Mouse (Mus musculus): ENCODE measurements around the gene Ep300.
A peak's percentile ranks its signal among the peaks of the same experiment; 100 is the strongest.

Gene Ep300

DNA sequence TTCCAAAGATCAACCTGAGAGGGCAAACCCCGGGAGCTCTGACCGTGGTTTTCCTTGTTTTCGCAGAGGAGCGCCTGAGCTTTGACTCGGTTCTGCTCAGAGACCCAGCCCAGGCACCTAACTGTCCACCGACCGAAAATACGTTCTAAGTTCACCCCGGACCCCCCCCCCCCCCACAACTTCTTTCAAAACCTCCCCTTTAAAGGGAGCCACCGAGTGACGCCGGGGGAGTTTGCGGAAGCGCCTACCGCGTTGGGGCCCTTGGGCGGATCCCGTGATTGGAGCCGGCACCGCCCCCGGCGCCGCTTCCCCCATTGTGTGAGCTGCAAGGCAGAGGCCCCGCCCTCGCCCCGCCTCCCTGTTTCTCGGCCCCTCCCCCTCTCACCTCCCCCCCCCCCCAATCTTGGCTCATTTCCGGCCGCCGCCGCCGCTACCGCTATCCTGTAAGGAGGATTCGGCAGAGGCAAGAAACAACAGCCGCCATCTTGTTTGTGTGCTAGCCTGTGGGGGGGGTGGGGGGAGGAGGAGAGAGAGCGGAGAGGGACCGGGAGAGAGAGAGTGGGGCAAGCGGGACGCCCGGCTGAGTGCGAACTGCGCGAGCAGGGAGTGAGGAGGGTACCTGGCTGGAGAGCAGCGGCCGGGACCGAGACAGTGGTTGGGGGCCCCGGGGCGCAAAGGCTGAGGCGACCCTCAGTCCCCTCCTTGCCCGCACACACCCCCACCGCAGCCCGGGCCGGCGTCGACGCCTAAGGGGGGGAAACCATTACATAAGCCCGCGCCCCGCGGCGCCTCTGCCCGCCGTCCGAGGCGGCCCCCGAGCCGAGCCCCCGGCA, at the start of gene Ep300:
Gene Ep300, plus strand, starts transcription at position 439 of the 833 bp plus-strand sequence.
- DNase-seq (ENCODE audit: low spot score in 2 of 2), result peak; percentile 96 to 97

- DNase-seq (ENCODE audit: low spot score in 2 of 2), result peak; percentile 53 to 68
Measured at GRCm38 (mm10) chr15:81535881-81536351, 49.2 kb upstream of the Ep300 start.

DNA sequence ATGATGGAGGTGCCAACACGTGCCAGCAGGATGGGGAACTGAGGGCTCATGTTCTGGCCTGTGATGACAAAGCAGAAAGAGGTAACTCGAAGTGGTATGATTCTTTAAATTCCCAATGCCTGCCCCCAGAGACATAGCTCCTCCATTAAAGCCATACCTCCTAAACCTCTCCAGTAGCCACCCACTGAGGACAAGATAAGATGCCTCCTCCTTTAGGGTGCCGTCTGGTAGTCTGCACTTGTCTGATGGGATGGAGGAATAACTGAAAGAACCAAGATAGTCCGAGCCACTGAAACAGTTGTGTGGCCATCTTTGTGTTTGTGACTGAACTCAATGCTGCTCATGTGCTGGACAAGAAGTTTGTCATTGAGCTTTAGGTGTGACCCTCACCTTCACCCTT, 47.0 kb upstream of the Ep300 start:
- DNase-seq (ENCODE audit: low spot score in 2 of 2), result no peak

DNA sequence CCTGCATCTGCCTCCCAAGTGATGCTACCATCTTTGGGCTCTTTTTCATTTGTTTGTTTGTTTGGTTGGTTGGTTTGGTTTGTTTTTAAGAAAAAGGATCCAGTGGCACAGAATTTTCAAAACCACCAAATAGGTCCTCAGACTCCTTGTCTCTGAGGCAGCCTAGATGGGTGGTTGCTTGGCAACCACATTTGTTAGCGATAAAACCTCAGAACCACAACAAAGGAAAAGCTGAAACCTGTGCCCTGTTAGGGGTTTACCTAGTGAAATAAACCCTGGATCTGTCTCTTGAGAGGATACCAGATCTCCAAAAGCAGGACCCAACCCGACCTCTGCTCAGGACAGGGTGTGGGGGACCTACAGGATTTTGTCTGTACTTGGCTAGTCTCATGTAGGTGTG, 45.6 kb upstream of the Ep300 start:
- DNase-seq (ENCODE audit: low spot score in 2 of 2), result no peak

DNA sequence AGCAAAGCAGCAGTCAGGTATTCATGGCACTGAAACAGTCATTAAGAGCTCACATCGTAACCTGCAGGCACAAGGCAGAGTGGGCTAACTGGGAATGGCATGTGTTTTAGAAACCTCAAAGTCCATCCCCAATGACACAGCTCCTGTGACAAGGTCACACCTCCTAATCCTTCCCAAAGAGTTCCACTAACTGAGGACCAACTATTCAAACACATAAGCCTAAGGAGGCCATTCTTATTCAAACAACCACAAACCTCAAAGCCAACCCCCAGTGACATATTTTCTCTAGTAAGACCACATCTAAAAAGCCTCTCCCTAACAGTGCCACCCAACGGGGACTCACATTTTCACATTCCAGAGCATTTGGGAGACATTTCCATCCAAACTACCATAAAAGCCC, 40.2 kb upstream of the Ep300 start:
- no peak for DNase-seq (ENCODE audit: low spot score in 2 of 2)

DNA sequence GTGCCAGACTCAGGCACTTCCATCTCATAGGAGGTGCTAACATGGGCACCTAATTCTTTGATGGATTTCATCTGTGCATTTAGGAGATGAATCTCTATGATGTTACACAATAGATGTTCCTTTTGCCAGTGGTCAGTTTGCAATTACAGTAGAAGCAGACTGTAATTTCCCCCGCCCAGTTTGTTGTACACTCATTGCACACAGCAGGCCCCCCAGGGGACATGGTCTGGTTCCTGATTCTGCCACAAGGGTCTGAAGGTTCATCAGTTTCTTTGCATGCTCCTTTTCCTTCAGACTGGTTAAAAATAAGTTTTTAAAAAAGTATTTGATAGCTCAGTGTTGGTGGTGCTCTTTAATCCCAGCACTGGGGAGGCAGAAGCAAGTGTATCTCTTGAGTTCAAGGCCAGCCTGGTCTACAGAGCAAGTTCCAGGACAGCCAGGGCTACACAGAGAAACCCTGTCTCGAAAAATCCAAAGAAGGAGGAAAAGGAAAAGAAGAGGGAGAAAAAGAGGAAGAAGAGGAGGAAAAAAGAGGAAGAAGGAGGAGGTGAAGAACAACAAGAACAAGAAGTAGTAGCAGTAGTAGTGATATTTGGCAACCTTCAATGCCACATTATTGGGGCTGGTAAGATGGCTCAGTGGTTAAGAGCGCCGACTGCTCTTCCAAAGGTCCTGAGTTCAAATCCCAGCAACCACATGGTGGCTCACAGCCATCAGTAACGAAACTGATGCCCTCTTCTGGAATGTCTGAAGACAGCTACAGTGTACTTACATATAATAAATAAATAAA, 39.6 kb upstream of the Ep300 start:
- DNase-seq (ENCODE audit: low spot score in 2 of 2), result no peak

DNA sequence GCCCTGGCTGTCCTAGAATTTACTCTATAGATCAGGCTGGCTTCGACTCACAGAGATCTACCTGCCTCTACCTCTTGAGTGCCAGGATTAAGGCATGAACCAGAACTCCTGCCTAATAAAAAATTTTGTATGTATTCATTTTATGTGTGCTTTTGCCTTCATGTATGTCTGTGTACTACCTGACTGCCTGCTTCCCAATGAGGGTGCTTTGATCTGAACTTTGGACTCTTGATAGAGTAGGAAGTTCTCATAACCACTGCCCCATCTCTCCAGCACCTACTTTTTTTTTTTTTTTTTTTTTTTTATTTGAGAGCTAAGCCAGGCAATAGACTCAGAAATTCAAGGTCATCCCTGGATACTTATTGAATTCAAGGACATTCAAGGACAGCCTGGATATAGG, 31.7 kb upstream of the Ep300 start:
- no peak for DNase-seq (ENCODE audit: low spot score in 2 of 2)

DNA sequence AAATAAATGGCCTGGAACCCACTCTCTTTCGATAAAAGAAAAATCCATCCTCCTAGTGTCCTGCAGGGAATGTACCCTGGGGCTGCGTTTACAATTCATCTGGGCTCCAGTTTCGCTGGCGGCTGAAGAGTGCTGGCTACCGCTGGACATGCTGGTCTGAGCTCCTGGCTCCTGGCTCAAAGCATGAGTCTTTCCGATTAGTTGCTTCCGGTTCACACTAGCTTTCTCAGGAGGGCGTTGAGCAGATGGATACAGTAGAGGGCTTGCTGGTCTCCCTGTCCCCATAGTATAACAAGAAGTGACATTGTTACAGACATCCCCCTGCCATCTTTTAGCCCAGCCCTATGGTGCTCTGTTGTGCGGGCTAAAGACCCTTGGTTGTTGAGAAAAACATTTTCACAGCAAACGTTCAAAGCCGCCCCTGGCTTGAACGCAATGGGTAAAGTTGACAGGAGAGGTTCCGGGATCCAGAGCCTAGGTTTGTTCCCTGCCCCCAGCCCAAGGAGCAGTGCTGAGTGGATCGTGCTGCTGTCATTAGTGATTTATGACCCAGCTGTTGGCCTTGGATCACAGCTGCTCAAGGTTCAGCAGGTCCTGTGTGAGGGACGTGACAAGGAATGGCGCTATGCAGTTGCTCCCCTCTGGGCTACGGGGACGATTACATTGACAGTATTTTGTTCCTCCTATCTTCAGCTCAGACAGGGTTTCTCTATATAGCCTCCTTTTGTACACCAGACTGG, 30.4 kb upstream of the Ep300 start:
- no peak for DNase-seq (ENCODE audit: low spot score in 2 of 2)

DNA sequence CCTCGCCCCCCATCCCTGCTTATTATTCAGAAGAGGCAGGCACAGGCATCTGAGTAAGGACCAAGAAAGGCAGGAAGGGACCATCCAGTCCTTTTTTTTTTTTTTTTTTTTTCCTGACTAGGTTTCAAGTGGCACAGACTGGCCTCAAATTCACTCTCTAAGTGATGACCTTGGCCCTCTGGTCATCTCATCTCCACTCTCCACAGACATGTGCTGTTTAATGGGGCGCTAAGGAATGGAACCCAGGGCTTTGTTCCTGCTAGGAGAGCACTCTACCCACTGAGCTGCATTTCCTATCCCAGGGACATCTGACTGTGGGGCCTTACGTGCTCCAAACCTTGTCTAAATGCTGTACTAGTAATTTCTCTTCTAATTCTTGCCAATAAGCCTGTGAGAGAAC, 29.2 kb upstream of the Ep300 start:
- no peak for DNase-seq (ENCODE audit: low spot score in 2 of 2)

DNA sequence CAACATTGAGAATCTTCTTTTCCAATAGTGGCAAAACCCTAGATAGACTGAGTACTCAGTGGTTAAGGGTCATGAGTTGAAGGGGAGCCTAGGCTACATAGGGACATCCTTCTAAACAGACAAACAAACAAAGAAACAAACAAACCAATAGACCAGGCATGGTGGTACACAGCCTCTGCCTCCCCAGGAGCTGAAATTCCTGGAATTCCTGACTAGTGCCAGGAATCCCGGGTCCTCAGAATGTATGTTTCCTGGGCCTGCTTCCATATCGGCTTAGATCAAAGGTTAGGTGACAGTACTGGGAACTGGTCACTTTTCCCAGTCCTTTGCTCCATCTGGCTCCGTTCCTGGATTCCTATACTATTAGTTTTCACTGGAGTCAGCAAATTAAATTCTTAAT, 23.6 kb upstream of the Ep300 start:
- DNase-seq (ENCODE audit: low spot score in 2 of 2), result no peak

DNA sequence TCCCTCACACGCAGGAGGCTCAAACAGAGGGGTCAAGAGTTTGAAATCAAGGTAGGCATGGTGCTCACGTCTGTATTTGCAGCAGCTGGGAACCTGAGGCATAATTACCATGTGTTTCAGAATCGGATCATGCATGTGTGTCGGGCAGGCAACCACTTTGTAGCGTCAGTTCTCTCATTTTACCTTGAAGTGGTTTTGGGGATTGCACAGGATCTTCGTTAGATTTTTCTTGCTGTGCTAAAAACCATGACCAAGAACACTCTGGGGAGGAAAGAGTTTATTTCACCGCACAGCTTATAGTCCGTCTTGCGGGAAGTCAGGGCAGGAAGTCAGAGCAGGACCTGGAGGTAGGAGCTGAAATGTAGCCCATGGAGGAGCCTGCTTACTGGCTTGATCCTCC, 23.2 kb upstream of the Ep300 start:
- no peak for DNase-seq (ENCODE audit: low spot score in 2 of 2)

- DNase-seq (ENCODE audit: low spot score in 2 of 2), result no peak
Measured at GRCm38 (mm10) chr15:81562491-81563488, 22.4 kb upstream of the Ep300 start.

DNA sequence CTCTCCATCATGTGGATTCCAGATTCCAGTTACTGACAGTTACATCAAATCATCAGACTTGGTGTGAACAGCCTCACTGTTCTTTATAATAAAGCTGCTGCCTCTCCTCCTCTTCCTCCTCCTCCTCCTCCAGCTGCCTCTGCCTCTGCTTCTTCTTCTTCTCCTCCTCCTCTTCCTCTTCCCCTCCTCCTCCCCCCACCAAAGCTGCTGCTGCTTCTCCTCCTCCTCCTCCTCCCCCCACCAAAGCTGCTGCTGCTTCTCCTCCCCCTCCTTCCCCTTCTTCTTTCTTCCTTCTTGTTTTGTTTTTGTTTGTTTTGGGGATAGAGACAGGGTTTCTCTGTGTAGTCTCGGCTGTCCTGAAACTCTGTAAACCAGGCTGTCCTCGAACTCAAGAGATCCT, 17.1 kb upstream of the Ep300 start:
- DNase-seq (ENCODE audit: low spot score in 2 of 2), result no peak

GRCm38 (mm10) chr15:81568592-81568991, 16.6 kb upstream of the Ep300 start:
- DNase-seq (ENCODE audit: low spot score in 2 of 2), result no peak

DNA sequence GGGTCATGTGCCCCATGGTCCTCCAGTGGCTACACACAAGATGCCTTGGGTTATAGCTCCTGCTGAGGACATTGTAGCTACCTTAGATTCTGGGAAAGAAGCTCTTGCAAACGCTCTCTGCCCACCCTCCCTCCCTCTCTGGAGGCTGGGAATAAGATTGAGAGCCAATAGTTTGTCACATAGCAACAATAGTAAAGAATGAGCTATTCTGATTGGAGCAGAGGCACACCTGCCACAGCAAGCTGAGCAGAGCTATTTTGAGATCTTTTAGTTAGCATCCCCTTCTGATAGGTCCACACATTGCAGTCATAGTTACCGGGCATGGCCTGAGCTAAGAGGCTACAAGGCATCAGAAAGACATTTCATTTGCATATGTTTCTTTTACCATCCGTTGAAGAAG, 8.2 kb upstream of the Ep300 start:
- peak in 1 of 2 experiments; percentile 10 for DNase-seq (ENCODE audit: low spot score in 2 of 2)

DNA sequence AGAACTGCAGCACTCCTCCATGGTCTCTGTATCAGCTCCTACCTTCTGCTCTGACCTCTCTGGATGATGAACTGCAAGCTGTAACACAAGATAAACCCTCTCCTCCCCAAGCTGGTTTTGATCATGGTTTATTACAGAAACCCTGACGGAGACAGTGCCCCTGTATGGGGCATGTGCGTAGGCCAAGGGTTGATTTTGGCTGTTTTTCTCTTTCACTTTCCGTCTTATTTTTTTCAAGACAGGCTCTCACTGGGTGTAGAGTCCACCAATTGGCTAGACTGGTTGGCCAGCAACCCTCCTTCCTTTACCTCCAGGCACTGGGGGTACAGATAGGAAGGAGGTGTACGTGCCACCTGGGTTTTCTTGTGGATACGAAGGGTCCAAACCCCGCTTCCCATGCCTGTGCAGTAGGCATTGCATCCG, 7.4 kb upstream of the Ep300 start:
- no peak for DNase-seq (ENCODE audit: low spot score in 2 of 2)

DNA sequence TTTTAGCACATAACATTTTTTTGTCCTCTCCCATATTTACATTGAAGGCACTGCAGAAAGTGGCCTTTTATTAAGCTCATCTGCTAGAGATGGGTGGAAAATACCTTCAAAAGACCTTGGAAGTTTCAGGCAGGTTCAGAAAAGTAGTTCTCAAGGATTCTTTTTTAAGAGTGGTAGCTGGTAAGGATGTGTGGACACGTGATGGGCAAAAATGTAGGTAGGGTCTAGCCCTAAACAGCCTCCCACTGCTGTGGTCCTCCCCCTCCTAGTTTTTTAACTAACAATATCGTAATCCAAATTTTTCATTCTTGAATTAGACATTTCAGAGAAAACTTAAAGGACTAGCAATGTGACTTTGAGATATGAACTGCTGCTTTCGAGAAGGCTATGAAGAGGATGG, 685 bp upstream of the Ep300 start:
- no peak for DNase-seq (ENCODE audit: low spot score in 2 of 2)

- peak; percentile 75 to 77 for DNase-seq (ENCODE audit: low spot score in 2 of 2)
Measured at GRCm38 (mm10) chr15:81585746-81586461, 753 bp downstream of the Ep300 start.

DNA sequence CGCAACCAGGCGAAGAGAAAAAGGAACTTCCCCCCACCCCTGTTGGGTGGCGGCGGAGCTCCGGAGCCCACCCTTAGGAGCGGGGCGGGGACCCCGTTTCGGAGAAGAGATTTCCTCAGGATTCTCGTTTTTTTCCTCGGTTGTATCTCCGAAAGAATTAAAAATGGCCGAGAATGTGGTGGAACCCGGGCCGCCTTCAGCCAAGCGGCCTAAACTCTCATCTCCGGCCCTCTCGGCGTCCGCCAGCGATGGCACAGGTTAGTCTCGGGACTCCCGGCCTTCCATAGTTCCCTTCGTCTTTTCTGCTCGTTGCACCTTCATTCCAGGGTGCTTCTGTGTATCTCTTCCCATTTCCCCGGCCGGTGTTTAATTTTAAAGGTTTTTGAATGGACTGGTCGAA, 1.3 kb downstream of the Ep300 start:
- no peak for DNase-seq (ENCODE audit: low spot score in 2 of 2)

DNA sequence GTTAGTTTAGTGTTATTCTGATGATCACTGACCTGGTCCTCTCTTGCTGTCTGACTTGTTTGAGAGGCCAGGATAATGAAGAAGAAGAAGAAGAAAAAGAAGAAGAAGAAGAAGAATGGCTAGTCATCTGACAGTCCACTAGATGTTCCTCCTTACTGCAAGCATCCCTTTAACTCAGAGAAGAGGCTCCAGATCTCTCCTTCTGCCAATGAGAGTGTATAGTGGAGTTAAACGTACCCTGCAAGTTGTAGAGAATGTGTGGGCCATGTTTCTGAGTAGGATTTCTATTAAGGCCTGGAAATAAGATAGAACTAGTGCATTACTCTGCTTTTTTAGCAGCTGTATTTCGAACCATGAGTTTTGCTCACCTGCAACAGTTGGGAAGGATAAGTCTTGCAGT, 2.5 kb downstream of the Ep300 start:
- no peak for DNase-seq (ENCODE audit: low spot score in 2 of 2)

Measured in right cerebral cortex, postnatal 36 days (tissue).